In the genomic region with DNA sequence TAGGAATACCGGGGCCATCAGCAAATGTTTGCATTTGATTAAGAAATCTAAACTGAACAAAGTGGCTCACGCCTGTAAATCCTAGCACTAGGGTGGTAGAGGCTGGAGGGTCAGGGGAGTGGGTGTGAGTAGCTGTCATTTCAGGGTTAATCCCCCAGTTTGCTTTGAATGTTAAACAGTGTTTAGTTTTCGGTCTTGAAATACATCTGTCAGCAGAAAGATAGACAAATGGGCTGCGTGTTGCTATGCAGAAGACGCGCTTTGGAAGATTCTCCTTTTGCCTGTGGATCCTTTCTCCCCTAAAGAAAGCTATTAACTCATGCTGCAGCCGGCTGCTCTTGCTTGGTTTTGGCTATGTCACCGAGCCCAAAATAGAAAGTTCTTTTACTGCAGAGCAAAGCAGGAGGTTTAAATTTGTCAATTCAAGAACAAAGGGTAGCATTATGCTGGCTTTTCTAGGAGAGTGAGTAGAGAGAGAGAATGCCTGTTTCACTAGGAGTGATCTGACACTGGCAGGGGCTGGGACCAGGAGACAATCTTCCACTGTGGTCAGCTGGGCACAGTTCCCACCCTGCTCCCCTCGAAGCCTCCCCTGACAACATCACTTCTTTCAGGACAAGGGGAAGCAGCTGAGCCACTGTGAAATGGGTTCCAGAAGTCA, we compare ENCODE assay signal across 8 mouse cellular contexts. TPM values are rescaled to one million over a fixed set of nuclear protein-coding genes. Genes with fewer than 3 reads are reported as not detected.
DNase-seq lines count a peak whose midpoint lies in the region; ATAC-seq lines count a peak whose summit lies in the region.

No protein-coding gene starts in this region.

- peaks cover 32% of the 10 kb centered on the region for H3K4me1 ChIP-seq in embryonic facial prominence, embryonic 15.5 days
- peaks cover 4% of the 10 kb centered on the region; the same call in 1 of the 2 replicates for H3K4me1 ChIP-seq in hindbrain, embryonic 15.5 days (replicated peaks)
- H3K4me1 ChIP-seq in limb, embryonic 15.5 days = peaks cover 19% of the 10 kb centered on the region

- H3K36me3 ChIP-seq in embryonic facial prominence, embryonic 15.5 days = no peaks in the 10 kb centered on the region
- H3K36me3 ChIP-seq in hindbrain, embryonic 15.5 days = no peaks in the 10 kb centered on the region
- H3K36me3 ChIP-seq in limb, embryonic 15.5 days = no peaks in the 10 kb centered on the region

- no peaks in the 10 kb centered on the region for H3K9me3 ChIP-seq in embryonic facial prominence, embryonic 15.5 days (replicated peaks)
- H3K9me3 ChIP-seq in hindbrain, embryonic 15.5 days = no peaks in the 10 kb centered on the region
- H3K9me3 ChIP-seq in limb, embryonic 15.5 days = no peaks in the 10 kb centered on the region

- DNase-seq in cerebellum, adult 11-12 months = peak; percentile 37
- no peak for DNase-seq in cerebellum, adult 8-10 months
- no peak for DNase-seq in urinary bladder, postnatal 25 days (ENCODE audit: low spot score)
- no peak for DNase-seq in urinary bladder, postnatal 36 days (ENCODE audit: low spot score in 2 of 2)
- DNase-seq in thymus, postnatal 36 days = no peak

- 0 out of 2 replicates have a peak overlapping the region, but pooled peaks have one; percentile 4 for H3K9ac ChIP-seq in embryonic facial prominence, embryonic 15.5 days
- no peak overlapping the region for H3K9ac ChIP-seq in hindbrain, embryonic 15.5 days
- H3K9ac ChIP-seq in limb, embryonic 15.5 days = no peak overlapping the region

- peak overlapping the region; percentile 30; the same call in 1 of the 2 replicates for H3K4me2 ChIP-seq in embryonic facial prominence, embryonic 15.5 days (replicated peaks)
- peak overlapping the region; percentile 26 for H3K4me2 ChIP-seq in hindbrain, embryonic 15.5 days
- no peak overlapping the region for H3K4me2 ChIP-seq in limb, embryonic 15.5 days

- ATAC-seq in embryonic facial prominence, embryonic 15.5 days (ENCODE audit: insufficient number of reproducible peaks, low FRiP score, low TSS enrichment, low read depth) = peak; percentile 53; the same call in 1 of the 2 replicates
- ATAC-seq in hindbrain, embryonic 15.5 days (ENCODE audit: low FRiP score, low read depth) = peak; percentile 94
- no peak for ATAC-seq in limb, embryonic 15.5 days (ENCODE audit: insufficient number of reproducible peaks, low FRiP score, low TSS enrichment, low read depth)

- WGBS in embryonic facial prominence, embryonic 15.5 days = 16% methylated on average over 9 of the region's 9 CpGs
- 41% methylated on average over 9 of the region's 9 CpGs for WGBS in hindbrain, embryonic 15.5 days
- WGBS in limb, embryonic 15.5 days = 51% methylated on average over 9 of the region's 9 CpGs

- no peak overlapping the region for H3K4me3 ChIP-seq in embryonic facial prominence, embryonic 15.5 days (replicated peaks)
- H3K4me3 ChIP-seq in hindbrain, embryonic 15.5 days = no peak overlapping the region
- no peak overlapping the region for H3K4me3 ChIP-seq in limb, embryonic 15.5 days

- H3K27me3 ChIP-seq in embryonic facial prominence, embryonic 15.5 days = no peaks in the 10 kb centered on the region
- H3K27me3 ChIP-seq in hindbrain, embryonic 15.5 days = no peaks in the 10 kb centered on the region
- H3K27me3 ChIP-seq in limb, embryonic 15.5 days = no peaks in the 10 kb centered on the region

- H3K27ac ChIP-seq in embryonic facial prominence, embryonic 15.5 days (replicated peaks) = peak overlapping the region; percentile 91
- peak overlapping the region; percentile 75 for H3K27ac ChIP-seq in hindbrain, embryonic 15.5 days (replicated peaks)
- peak overlapping the region; percentile 69 for H3K27ac ChIP-seq in limb, embryonic 15.5 days

RNA-seq across cellular contexts. Expression of a gene that starts 12.1 kb away (rescaled TPM):
- 76.9 and 80.4 TPM in 2 replicates for polyA plus RNA-seq in embryonic facial prominence, embryonic 15.5 days (2015; fragmentation: Nextera tagmentation; extraction: Ambion mirVana)
- 126 and 131 TPM in 2 replicates for polyA plus RNA-seq in hindbrain, embryonic 15.5 days (2015; fragmentation: Nextera tagmentation; extraction: Ambion mirVana)
- 64.4 and 73.9 TPM in 2 replicates for polyA plus RNA-seq in limb, embryonic 15.5 days (2015; fragmentation: Nextera tagmentation; extraction: Ambion mirVana)

RNA-seq across cellular contexts. Expression of a gene that starts 59.0 kb away (rescaled TPM):
- polyA plus RNA-seq in embryonic facial prominence, embryonic 15.5 days (2015; fragmentation: Nextera tagmentation; extraction: Ambion mirVana) = not detected in 2 replicates
- not detected in 2 replicates for polyA plus RNA-seq in hindbrain, embryonic 15.5 days (2015; fragmentation: Nextera tagmentation; extraction: Ambion mirVana)
- polyA plus RNA-seq in limb, embryonic 15.5 days (2015; fragmentation: Nextera tagmentation; extraction: Ambion mirVana) = not detected in 2 replicates
